Mouse (Mus musculus): ENCODE data around the gene Lemd2.

DNA sequence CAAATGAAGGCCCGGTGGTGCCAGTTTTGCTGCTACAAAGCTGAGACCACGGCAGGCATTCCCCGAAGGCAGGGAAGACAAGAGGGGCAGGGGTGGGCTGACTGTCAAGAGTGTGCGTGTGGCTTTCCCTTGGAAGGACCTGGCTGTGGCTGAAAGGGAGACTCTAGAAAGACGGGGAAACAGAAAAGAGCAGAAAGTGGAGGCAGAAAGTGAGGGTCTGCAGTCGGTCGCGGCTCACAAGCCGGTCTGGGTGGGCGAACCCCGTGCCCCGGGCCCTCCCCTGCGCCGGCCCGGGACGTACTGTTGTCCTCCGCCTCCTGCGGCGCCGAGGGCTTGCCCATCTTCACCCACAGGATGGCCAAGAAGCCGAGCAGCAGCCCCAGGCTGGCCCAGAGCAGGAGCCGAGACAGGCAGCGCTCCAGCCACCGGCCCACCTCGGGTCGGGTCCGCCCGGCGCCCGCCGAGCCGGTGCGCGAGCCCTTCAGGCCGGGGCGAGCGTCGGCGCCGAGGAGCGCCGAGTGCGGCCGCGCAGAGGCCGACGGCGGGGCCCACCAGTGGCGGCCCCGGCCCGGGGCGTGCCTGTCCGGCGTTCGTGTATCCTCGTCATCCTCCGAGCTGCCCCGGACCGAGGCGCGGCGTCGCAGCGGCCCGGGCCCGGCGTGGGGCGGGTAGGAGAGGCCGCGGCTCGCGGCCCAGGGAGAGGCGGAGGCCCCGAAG, 753 bp downstream of the Lemd2 start:
- no peak for TF ChIP-seq CTCF (IDR thresholded peaks at IDR 0.05 in 2 of 3, conservative IDR thresholded peaks at IDR 0.05 in 1 of 3; ENCODE audit: control insufficient read depth in 1 of 3, insufficient read depth in 1 of 3, low read depth in 2 of 3, low read length in 3 of 3, poor library complexity in 1 of 3, severe bottlenecking in 1 of 3)
- no peak for TF ChIP-seq BHLHE40 (IDR thresholded peaks at IDR 0.05; ENCODE audit: borderline replicate concordance, low read depth, low read length)
- TF ChIP-seq EP300 (IDR thresholded peaks at IDR 0.05; ENCODE audit: low read depth in 1 of 2, low read length in 2 of 2) = no peak
- TF ChIP-seq USF1 (IDR thresholded peaks at IDR 0.05; ENCODE audit: low read depth, low read length) = no peak
- TF ChIP-seq TCF12 (IDR thresholded peaks at IDR 0.05; ENCODE audit: low read depth, low read length) = no peak
- no peak; a peak in 1 of 4 replicates for TF ChIP-seq POLR2A (IDR thresholded peaks at IDR 0.05; ENCODE audit: control insufficient read depth in 1 of 2, insufficient read depth in 1 of 2, low read depth in 1 of 2, low read length in 2 of 2, poor library complexity in 1 of 2)
- no peak for TF ChIP-seq ZMIZ1 (IDR thresholded peaks at IDR 0.05; ENCODE audit: low read depth, low read length)
- 0 out of 2 replicates have a peak, but pooled peaks have one; percentile 68 for TF ChIP-seq UBTF (IDR thresholded peaks at IDR 0.05; ENCODE audit: borderline replicate concordance, insufficient read depth, low read depth, low read length)
- no peak for TF ChIP-seq HCFC1 (IDR thresholded peaks at IDR 0.05; ENCODE audit: low read depth, low read length)
- TF ChIP-seq MAX (IDR thresholded peaks at IDR 0.05; ENCODE audit: low read length) = no peak
- no peak for TF ChIP-seq RAD21 (IDR thresholded peaks at IDR 0.05; ENCODE audit: low read depth, low read length)
- no peak for TF ChIP-seq RCOR1 (IDR thresholded peaks at IDR 0.05; ENCODE audit: low read depth, low read length)
- no peak for TF ChIP-seq CHD2 (IDR thresholded peaks at IDR 0.05; ENCODE audit: low read length)
